Mouse (Mus musculus) spleen, adult 10 weeks (tissue): ENCODE measurements around the gene Spry2. TPM values are rescaled to one million over a fixed set of nuclear protein-coding genes. Genes with fewer than 3 reads are reported as not detected.

Source experiments
- polyA plus RNA-seq: library from polyadenylated mRNA; stranded (reverse); fragments of 350-450 nt; fragmentation: Illumina TruSeq; extraction: RNeasy Lipid Tissue Mini Kit (QIAGEN cat#74804); gene quantifications from one replicate; pipeline ENCODE4 v1.2.3, GENCODE M21; 2015; ENCODE audit warnings: low replicate concordance; ENCODE audit not compliant: insufficient read depth

The Spry2 gene
- 4.9 TPM for polyA plus RNA-seq

DNA sequence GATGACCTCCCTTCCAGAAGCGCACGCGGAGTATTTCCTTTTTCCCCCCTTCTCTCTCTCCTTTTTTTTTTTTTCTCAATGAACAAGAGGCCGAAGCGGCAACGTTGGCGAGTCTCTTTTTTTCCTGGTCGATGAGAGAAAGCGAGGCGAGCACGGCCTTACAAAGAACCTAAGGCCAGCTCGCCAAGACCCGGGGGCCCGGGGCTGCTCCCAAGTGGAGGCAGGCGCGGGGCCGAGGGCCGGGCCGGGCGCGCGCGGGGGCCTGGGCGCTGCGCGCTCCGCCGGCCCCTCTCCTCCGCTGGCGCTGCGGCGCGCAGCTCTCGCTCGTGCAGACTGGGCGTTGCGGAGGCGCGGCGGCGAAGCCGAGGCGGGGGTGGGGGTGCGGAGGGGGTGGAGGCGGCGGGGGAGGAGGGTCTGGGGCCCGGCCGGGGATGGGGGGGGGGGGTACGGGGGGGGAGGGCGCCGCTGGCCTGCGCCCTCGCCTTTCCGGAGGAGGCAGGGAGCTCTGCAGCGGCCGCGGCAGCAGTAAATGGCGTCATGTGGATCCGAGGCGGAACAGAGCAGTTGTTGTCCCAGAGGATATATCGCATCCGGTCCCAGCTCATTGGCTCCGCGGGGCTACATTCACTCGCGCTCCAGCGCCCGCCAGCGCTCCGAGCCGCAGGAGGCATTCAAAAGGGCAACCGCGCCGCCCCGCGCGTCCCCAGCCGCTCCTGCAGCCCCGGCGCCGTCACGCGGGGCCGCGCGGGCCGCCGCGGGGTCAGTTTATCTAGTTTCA is at the start of gene Spry2:
Spry2 (minus strand) TSS at position 29 of the 778 bp plus-strand sequence.

Other genes with a start within 250 kb of the Spry2 start
- not detected for gene Trim52, start 209.4 kb upstream of the Spry2 start, polyA plus RNA-seq